Mouse (Mus musculus) liver, postnatal 0 days (tissue): ENCODE measurements around the gene Gm5741. TPM values are rescaled to one million over a fixed set of nuclear protein-coding genes. Genes with fewer than 3 reads are reported as not detected.
A peak's percentile ranks its signal among the peaks of the same experiment; 100 is the strongest.

Experiments used
- ATAC-seq: fragments of 200-750 bp; cut with Nextera tagmentation; 2 replicates; pipeline ENCODE4 v1.8.0; 2017; ENCODE audit warnings: mild to moderate bottlenecking, moderate library complexity
- DNase-seq: peaks from one replicate; pipeline ENCODE4 v3.0.0-alpha.2; 2016
- H3K27ac ChIP-seq: fragments of 300-500 bp; sonication (generic); 2 replicates; pipeline ENCODE4 v1.5.1; 2014; ENCODE audit warnings: antibody characterized with exemption, moderate library complexity, mild to moderate bottlenecking, low read depth
- H3K27me3 ChIP-seq: fragments of 300-500 bp; sonication (generic); 2 replicates; pipeline ENCODE4 v1.6.1; 2014; ENCODE audit warnings: low read length, control low read depth, mixed read lengths; ENCODE audit not compliant: insufficient read depth
- H3K36me3 ChIP-seq: fragments of 300-500 bp; sonication (generic); replicated peaks from 2 replicates; pipeline ENCODE4 v1.6.1; 2014; ENCODE audit warnings: mild to moderate bottlenecking, control low read depth, low read length, moderate library complexity, mixed read lengths; ENCODE audit not compliant: insufficient read depth
- H3K4me1 ChIP-seq: fragments of 300-500 bp; sonication (generic); 2 replicates; pipeline ENCODE4 v1.6.1; 2014; ENCODE audit warnings: antibody characterized with exemption, mild to moderate bottlenecking, control low read depth; ENCODE audit not compliant: insufficient read depth
- H3K4me2 ChIP-seq: fragments of 300-500 bp; sonication (generic); 2 replicates; pipeline ENCODE4 v1.6.1; 2014; ENCODE audit warnings: low read depth, mild to moderate bottlenecking, low read length, moderate library complexity, mixed read lengths
- H3K4me3 ChIP-seq: fragments of 300-500 bp; sonication (generic); 2 replicates; pipeline ENCODE4 v1.5.1; 2014; ENCODE audit warnings: low read depth, low read length
- H3K9ac ChIP-seq: fragments of 300-500 bp; sonication (generic); replicated peaks from 2 replicates; pipeline ENCODE4 v1.6.1; 2014; ENCODE audit warnings: mild to moderate bottlenecking, moderate library complexity
- H3K9me3 ChIP-seq: fragments of 300-500 bp; sonication (generic); 2 replicates; pipeline ENCODE4 v1.6.1; 2016; ENCODE audit warnings: mild to moderate bottlenecking, control low read depth, low read length, mixed read lengths
- CTCF ChIP-seq: sonication (generic); IDR thresholded peaks from 2 replicates; pipeline ENCODE4 v1.5.1; 2016; ENCODE audit warnings: antibody characterized with exemption, low read depth
- EP300 ChIP-seq: IDR thresholded peaks from 2 replicates; pipeline ENCODE4 v1.6.1; 2016; ENCODE audit warnings: antibody characterized with exemption, low read depth, mild to moderate bottlenecking
- WGBS: fragments of 180-500 bp; shearing (Covaris S2); extraction: QIAGEN DNeasy Blood & Tissue Kit; methylation state at CpG from one replicate; pipeline ENCODE4 v1.1.7; 2014; ENCODE audit not compliant: insufficient replicate concordance; 5-methylcytosine and 5-hydroxymethylcytosine counted together
- polyA plus RNA-seq: library from polyadenylated mRNA; unstranded; fragments of >200 nt; fragmentation: Nextera tagmentation; extraction: Ambion mirVana; gene quantifications from 2 replicates; pipeline ENCODE4 v1.2.1, GENCODE M21; 2015

The Gm5741 gene
- polyA plus RNA-seq, 1 experiment from 2014 or later, result not detected

DNA sequence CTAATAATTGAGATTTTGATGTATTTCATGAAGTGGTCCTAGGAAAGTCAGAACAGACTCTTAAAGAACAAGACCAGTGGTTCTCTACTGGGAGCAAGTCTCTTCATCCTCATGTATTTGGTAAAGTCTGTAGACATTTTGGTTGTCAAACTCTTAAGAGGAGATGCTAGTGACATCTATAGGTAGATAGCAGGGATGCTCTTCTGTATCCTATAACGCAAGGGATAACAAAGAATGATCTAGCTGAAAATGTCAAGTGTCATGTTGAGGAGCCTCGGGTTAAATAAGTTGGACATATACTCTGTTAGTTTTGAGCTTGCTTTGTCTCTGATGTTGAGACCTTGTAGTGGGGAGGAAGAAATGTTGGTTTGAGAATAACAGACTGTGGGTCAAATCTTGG lies 39.9 kb downstream of the Gm5741 start:
- no peaks in the 10 kb centered on the region for H3K9me3 ChIP-seq
- WGBS, result 17% methylated on average over 2 of the region's 2 CpGs
- no peaks in the 10 kb centered on the region for H3K27me3 ChIP-seq
- H3K27ac ChIP-seq, result peak overlapping the region; percentile 94; the same call in 1 of the 2 replicates
- ATAC-seq, result no peak
- TF ChIP-seq CTCF (no peak), EP300 (no peak)
- peaks cover 33% of the 10 kb centered on the region for H3K4me1 ChIP-seq
- no peak for DNase-seq
- peak overlapping the region; percentile 95 for H3K4me3 ChIP-seq
- H3K9ac ChIP-seq, result peak overlapping the region; percentile 98
- H3K4me2 ChIP-seq, result peak overlapping the region; percentile 91
- peaks cover 42% of the 10 kb centered on the region for H3K36me3 ChIP-seq

DNA sequence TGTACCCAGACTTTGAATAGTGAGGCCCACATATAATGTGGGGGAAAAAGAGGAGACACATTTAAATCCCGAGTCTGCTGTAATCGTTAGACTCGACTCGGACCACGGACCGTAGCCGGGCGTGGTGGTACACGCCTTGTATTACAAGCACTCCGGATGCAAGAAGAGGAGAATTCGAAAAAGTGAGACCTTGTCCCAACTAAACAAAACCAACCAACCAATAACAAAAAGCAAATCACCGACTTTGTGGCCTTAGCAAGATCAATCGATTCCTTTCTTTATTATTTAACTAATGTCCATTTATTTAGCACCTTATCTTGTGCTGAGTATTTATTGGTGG lies 40.3 kb downstream of the Gm5741 start:
- peak overlapping the region; percentile 98 for H3K9ac ChIP-seq
- peak; percentile 45 for DNase-seq
- peak overlapping the region; percentile 94 for H3K27ac ChIP-seq
- ATAC-seq, result no peak
- WGBS, result under 1% methylated on average over 13 of the region's 13 CpGs
- H3K27me3 ChIP-seq, result no peaks in the 10 kb centered on the region
- H3K4me2 ChIP-seq, result peak overlapping the region; percentile 91
- H3K4me3 ChIP-seq, result peak overlapping the region; percentile 95
- TF ChIP-seq CTCF (no peak), EP300 (no peak)
- H3K4me1 ChIP-seq, result peaks cover 33% of the 10 kb centered on the region
- H3K36me3 ChIP-seq, result peaks cover 38% of the 10 kb centered on the region
- H3K9me3 ChIP-seq, result no peaks in the 10 kb centered on the region

DNA sequence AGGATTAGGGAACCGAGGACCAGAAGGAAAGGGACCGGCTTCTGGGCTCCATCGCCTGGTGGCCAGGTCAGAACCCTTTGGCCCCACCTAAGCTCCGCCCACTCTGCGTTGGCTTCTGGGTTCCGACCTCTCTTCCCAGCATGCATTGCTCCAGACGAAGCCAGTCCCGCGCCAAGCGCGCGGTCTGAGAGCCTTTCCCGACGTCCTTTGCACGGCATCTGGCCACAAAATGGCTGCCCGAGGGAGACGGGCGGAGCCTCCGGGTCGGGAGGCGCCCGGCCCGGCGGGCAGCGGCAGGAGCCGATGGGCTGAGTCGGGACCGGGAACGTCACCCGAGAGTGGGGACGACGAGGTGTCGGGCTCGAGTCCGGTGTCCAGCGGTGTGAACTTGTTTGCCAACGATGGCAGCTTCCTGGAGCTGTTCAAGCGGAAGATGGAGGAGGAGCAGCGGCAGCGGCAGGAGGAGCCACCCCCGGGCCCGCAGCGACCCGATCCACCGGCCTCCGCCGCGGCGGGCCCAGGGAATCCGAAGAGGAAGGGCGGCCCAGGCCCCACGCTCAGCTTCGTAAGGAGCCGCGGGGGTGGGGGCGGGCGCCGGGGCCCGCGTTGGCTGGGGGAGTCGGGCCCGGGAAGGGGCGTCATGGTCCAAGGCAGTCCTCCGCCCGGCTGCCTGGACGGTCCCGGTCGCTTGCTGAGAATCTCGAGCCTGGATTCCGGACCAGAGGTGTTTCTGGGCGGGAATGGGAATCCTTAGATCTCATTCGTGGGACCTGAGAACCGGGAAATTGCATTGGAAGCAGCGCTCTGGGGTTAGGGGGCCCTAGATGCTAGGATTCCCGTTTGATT lies 40.9 kb downstream of the Gm5741 start, which contains the start of gene Trir:
TSS of gene Trir (plus strand) at position 154 of the 846 bp plus-strand sequence.
- peak within 1 kb of the TSS; percentile 94 for H3K27ac ChIP-seq
- DNase-seq (peak; percentile 98), ATAC-seq (peak; percentile 81)
- H3K27me3 ChIP-seq, result no peaks in the 10 kb centered on the region
- peak within 1 kb of the TSS; percentile 98 for H3K9ac ChIP-seq
- peak within 1 kb of the TSS; percentile 91 for H3K4me2 ChIP-seq
- TF ChIP-seq CTCF (0 out of 2 replicates have a peak, but pooled peaks have one; percentile 20), EP300 (peak; percentile 57; the same call in 1 of the 2 replicates)
- peaks cover 37% of the 10 kb centered on the region for H3K36me3 ChIP-seq
- peak within 1 kb of the TSS; percentile 95 for H3K4me3 ChIP-seq
- no peaks in the 10 kb centered on the region for H3K9me3 ChIP-seq
- under 1% methylated on average over 56 of the region's 75 CpGs for WGBS
- peaks cover 33% of the 10 kb centered on the region for H3K4me1 ChIP-seq

DNA sequence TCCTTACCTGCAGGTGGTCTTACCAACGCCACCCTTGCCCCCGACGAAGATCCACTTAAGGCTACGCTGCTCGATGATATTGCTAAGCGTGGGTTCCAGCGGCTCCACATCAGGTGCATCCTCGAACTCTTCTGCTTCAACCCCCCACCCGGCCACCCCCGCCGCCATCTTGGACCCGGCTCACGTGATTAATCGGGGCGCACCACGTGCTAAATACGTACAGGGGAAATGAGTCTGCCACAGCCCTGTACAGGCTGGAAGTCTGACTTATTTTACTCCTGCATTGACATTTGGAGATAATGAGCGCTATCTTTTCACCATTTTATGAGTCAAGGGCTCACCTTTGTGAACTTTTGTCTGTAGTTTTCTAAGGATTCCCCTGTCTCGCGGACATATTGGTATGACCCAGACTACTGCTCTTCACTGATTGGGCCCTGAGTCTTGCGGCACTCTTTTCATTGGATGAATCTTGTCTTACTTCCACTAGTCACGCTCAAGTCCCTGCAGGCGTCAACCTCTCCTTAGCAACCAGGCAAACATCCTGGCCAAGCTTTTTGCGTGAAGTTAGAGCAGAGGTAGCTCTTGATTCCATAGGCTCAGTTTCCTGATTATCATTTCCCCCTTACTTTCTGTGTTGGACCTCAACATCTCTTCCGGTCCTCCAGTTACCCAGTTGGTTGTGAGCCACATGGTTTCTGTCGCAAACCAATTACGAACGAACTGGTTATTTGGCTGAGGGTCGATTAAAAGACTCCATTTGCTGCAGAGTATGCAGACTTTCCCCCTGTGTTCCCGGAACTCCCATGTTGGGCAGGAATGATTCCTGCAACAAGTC lies 42.5 kb downstream of the Gm5741 start, which contains the start of gene Asna1:
TSS of gene Asna1 (minus strand) at position 184 of the 835 bp plus-strand sequence.
- DNase-seq (peak; percentile 88), ATAC-seq (peak; percentile 87)
- TF ChIP-seq EP300 (peak; percentile 80), CTCF (no peak)
- 2% methylated on average over 30 of the region's 30 CpGs for WGBS
- Histone ChIP-seq H3K9ac (peak within 1 kb of the TSS; percentile 76), H3K27me3 (no peaks in the 10 kb centered on the region), H3K4me1 (peaks cover 33% of the 10 kb centered on the region), H3K4me2 (peak within 1 kb of the TSS; percentile 91), H3K36me3 (peaks cover 31% of the 10 kb centered on the region), H3K27ac (peak within 1 kb of the TSS; percentile 94), H3K9me3 (no peaks in the 10 kb centered on the region), H3K4me3 (peak within 1 kb of the TSS; percentile 95)

DNA sequence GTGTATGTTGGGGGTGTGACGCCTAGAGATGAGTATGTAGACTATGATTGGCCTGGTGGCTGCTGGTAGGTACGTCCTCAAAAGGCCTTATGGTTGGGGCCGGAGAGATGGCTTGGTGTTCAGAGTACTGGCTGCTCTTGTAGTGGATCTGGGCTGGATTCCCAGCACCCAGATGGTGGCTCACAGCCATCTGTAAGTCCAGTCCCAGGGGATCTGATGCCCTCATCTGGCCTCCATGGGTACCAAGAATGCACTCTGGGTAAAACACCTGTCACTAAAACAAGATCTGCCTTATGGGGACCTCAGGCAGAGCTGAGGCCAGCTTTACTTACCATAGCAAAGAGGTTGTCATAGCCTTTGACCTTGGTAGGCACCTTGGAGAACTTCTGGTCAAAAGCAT lies 43.9 kb downstream of the Gm5741 start:
- Histone ChIP-seq H3K9ac (no peak overlapping the region), H3K27ac (no peak overlapping the region), H3K4me2 (peak overlapping the region; percentile 91; the same call in 1 of the 2 replicates), H3K4me3 (no peak overlapping the region), H3K36me3 (peaks cover 23% of the 10 kb centered on the region), H3K9me3 (no peaks in the 10 kb centered on the region), H3K4me1 (peaks cover 28% of the 10 kb centered on the region), H3K27me3 (no peaks in the 10 kb centered on the region)
- DNase-seq (no peak), ATAC-seq (no peak)
- TF ChIP-seq CTCF (no peak), EP300 (no peak)
- 96% methylated on average over 3 of the region's 3 CpGs for WGBS
